Mouse (Mus musculus): Measurements from ENCODE around the gene Gm45717. TPM values are rescaled to one million over a fixed set of nuclear protein-coding genes. Genes with fewer than 3 reads are reported as not detected.
A peak's percentile ranks its signal among the peaks of the same experiment; 100 is the strongest.
"Not testable (repeated sequence)": the region's sequence is repeated elsewhere in the genome, so short reads cannot be mapped to it uniquely, and the experiment has no call there.

Gene Gm45717
- total RNA-seq, 2 experiments from 2014 or later = not detected

- ATAC-seq (replicated peaks; ENCODE audit: low FRiP score, low TSS enrichment, poor library complexity, severe bottlenecking) = no peak
Observed at GRCm38 (mm10) chr7:140971479-140972171, 15.9 kb upstream of the Gm45717 start.

- peak; percentile 36; the same call in 1 of the 2 replicates for ATAC-seq (replicated peaks; ENCODE audit: low FRiP score, low TSS enrichment, poor library complexity, severe bottlenecking)
Observed at GRCm38 (mm10) chr7:140970931-140971330, 15.2 kb upstream of the Gm45717 start.

- not testable (repeated sequence) for ATAC-seq (replicated peaks; ENCODE audit: low FRiP score, low TSS enrichment, poor library complexity, severe bottlenecking)
Observed at GRCm38 (mm10) chr7:140968710-140969109, 13.0 kb upstream of the Gm45717 start.

- peak; percentile 34; the same call in 1 of the 2 replicates for ATAC-seq (replicated peaks; ENCODE audit: low FRiP score, low TSS enrichment, poor library complexity, severe bottlenecking)
Observed at GRCm38 (mm10) chr7:140967862-140968591, 12.3 kb upstream of the Gm45717 start.

- no peak for ATAC-seq (replicated peaks; ENCODE audit: low FRiP score, low TSS enrichment, poor library complexity, severe bottlenecking)
Observed at GRCm38 (mm10) chr7:140966921-140967320, 11.2 kb upstream of the Gm45717 start, which contains the start of gene Ifitm1. Ifitm1 (plus strand) TSS chr7:140967221.

GRCm38 (mm10) chr7:140962733-140963132 lies 7.0 kb upstream of the Gm45717 start:
- ATAC-seq (replicated peaks; ENCODE audit: low FRiP score, low TSS enrichment, poor library complexity, severe bottlenecking) = no peak

GRCm38 (mm10) chr7:140961416-140961815 lies 5.7 kb upstream of the Gm45717 start:
- ATAC-seq (replicated peaks; ENCODE audit: low FRiP score, low TSS enrichment, poor library complexity, severe bottlenecking) = no peak

GRCm38 (mm10) chr7:140960026-140960425 lies 4.3 kb upstream of the Gm45717 start:
- no peak for ATAC-seq (replicated peaks; ENCODE audit: low FRiP score, low TSS enrichment, poor library complexity, severe bottlenecking)

- ATAC-seq (replicated peaks; ENCODE audit: low FRiP score, low TSS enrichment, poor library complexity, severe bottlenecking) = 0 out of 2 replicates have a peak, but pooled peaks have one; percentile 40
Observed at GRCm38 (mm10) chr7:140959181-140959901, 3.6 kb upstream of the Gm45717 start.

GRCm38 (mm10) chr7:140956556-140956869 lies 776 bp upstream of the Gm45717 start:
- ATAC-seq (replicated peaks; ENCODE audit: low FRiP score, low TSS enrichment, poor library complexity, severe bottlenecking) = no peak

- ATAC-seq (replicated peaks; ENCODE audit: low FRiP score, low TSS enrichment, poor library complexity, severe bottlenecking) = peak; percentile 35
Observed at GRCm38 (mm10) chr7:140955342-140955741, 395 bp downstream of the Gm45717 start.

- ATAC-seq (replicated peaks; ENCODE audit: low FRiP score, low TSS enrichment, poor library complexity, severe bottlenecking) = no peak
Observed at GRCm38 (mm10) chr7:140954733-140955071, 1.0 kb downstream of the Gm45717 start.

- ATAC-seq (replicated peaks; ENCODE audit: low FRiP score, low TSS enrichment, poor library complexity, severe bottlenecking) = no peak
Observed at GRCm38 (mm10) chr7:140953800-140954732, 1.7 kb downstream of the Gm45717 start.

- no peak for ATAC-seq (replicated peaks; ENCODE audit: low FRiP score, low TSS enrichment, poor library complexity, severe bottlenecking)
Observed at GRCm38 (mm10) chr7:140953133-140953532, 2.6 kb downstream of the Gm45717 start.

- no peak for ATAC-seq (replicated peaks; ENCODE audit: low FRiP score, low TSS enrichment, poor library complexity, severe bottlenecking)
Observed at GRCm38 (mm10) chr7:140952441-140952840, 3.3 kb downstream of the Gm45717 start.

- no peak for ATAC-seq (replicated peaks; ENCODE audit: low FRiP score, low TSS enrichment, poor library complexity, severe bottlenecking)
Observed at GRCm38 (mm10) chr7:140951765-140952164, 4.0 kb downstream of the Gm45717 start.

- no peak for ATAC-seq (replicated peaks; ENCODE audit: low FRiP score, low TSS enrichment, poor library complexity, severe bottlenecking)
Observed at GRCm38 (mm10) chr7:140951051-140951450, 4.7 kb downstream of the Gm45717 start.

GRCm38 (mm10) chr7:140949824-140950530 lies 5.8 kb downstream of the Gm45717 start, which contains the start of gene Ifitm5:
Ifitm5 (minus strand) TSS chr7:140950291.
- ATAC-seq (replicated peaks; ENCODE audit: low FRiP score, low TSS enrichment, poor library complexity, severe bottlenecking) = no peak

GRCm38 (mm10) chr7:140949255-140949654 lies 6.5 kb downstream of the Gm45717 start:
- ATAC-seq (replicated peaks; ENCODE audit: low FRiP score, low TSS enrichment, poor library complexity, severe bottlenecking) = no peak
